Mouse (Mus musculus): ENCODE results near the gene Mfap3.

GRCm38 (mm10) chr11:57470979-57471378 lies 47.5 kb upstream of the Mfap3 start:
- no peak for TF ChIP-seq CTCF (IDR thresholded peaks at IDR 0.05; ENCODE audit: extremely low read depth, insufficient read depth, low read length)
- no peak for TF ChIP-seq POLR2A (IDR thresholded peaks at IDR 0.05; ENCODE audit: extremely low read depth, insufficient read depth, low read length)
